Mouse (Mus musculus): ENCODE data around the gene Kitl.
A peak's percentile ranks its signal among the peaks of the same experiment; 100 is the strongest.

Gene Kitl

GRCm38 (mm10) chr10:100015370-100016325 lies at the start of gene Kitl:
TSS of gene Kitl (plus strand) at chr10:100015630.
- DNase-seq (ENCODE audit: low spot score), result peak; percentile 83

GRCm38 (mm10) chr10:99972866-99973265 lies 42.6 kb upstream of the Kitl start:
- DNase-seq (ENCODE audit: low spot score), result no peak

- no peak for DNase-seq (ENCODE audit: low spot score)
Measured at GRCm38 (mm10) chr10:99980096-99980495, 35.3 kb upstream of the Kitl start.

GRCm38 (mm10) chr10:99980916-99981315 lies 34.5 kb upstream of the Kitl start:
- no peak for DNase-seq (ENCODE audit: low spot score)

GRCm38 (mm10) chr10:99981887-99982286 lies 33.5 kb upstream of the Kitl start:
- no peak for DNase-seq (ENCODE audit: low spot score)

GRCm38 (mm10) chr10:99986745-99987144 lies 28.7 kb upstream of the Kitl start:
- DNase-seq (ENCODE audit: low spot score), result no peak

GRCm38 (mm10) chr10:99989758-99990157 lies 25.7 kb upstream of the Kitl start:
- DNase-seq (ENCODE audit: low spot score), result peak; percentile 77

- DNase-seq (ENCODE audit: low spot score), result no peak
Measured at GRCm38 (mm10) chr10:99992121-99992520, 23.3 kb upstream of the Kitl start.

GRCm38 (mm10) chr10:100001452-100001851 lies 14.0 kb upstream of the Kitl start:
- DNase-seq (ENCODE audit: low spot score), result no peak

- DNase-seq (ENCODE audit: low spot score), result no peak
Measured at GRCm38 (mm10) chr10:100003797-100004196, 11.6 kb upstream of the Kitl start.

GRCm38 (mm10) chr10:100009681-100010080 lies 5.7 kb upstream of the Kitl start:
- DNase-seq (ENCODE audit: low spot score), result no peak

GRCm38 (mm10) chr10:100010291-100010690 lies 5.1 kb upstream of the Kitl start:
- no peak for DNase-seq (ENCODE audit: low spot score)

GRCm38 (mm10) chr10:100014096-100014495 lies 1.3 kb upstream of the Kitl start:
- DNase-seq (ENCODE audit: low spot score), result no peak

GRCm38 (mm10) chr10:100016326-100016709 lies 888 bp downstream of the Kitl start:
- peak; percentile 55 for DNase-seq (ENCODE audit: low spot score)

- no peak for DNase-seq (ENCODE audit: low spot score)
Measured at GRCm38 (mm10) chr10:100016941-100017770, 1.7 kb downstream of the Kitl start.

- DNase-seq (ENCODE audit: low spot score), result no peak
Measured at GRCm38 (mm10) chr10:100017771-100018070, 2.3 kb downstream of the Kitl start.

GRCm38 (mm10) chr10:100018493-100018892 lies 3.1 kb downstream of the Kitl start:
- DNase-seq (ENCODE audit: low spot score), result peak; percentile 52

GRCm38 (mm10) chr10:100019246-100020195 lies 4.1 kb downstream of the Kitl start:
- no peak for DNase-seq (ENCODE audit: low spot score)

GRCm38 (mm10) chr10:100022090-100022834 lies 6.8 kb downstream of the Kitl start:
- DNase-seq (ENCODE audit: low spot score), result no peak

- no peak for DNase-seq (ENCODE audit: low spot score)
Measured at GRCm38 (mm10) chr10:100022835-100023093, 7.3 kb downstream of the Kitl start.

GRCm38 (mm10) chr10:100025665-100026064 lies 10.2 kb downstream of the Kitl start:
- DNase-seq (ENCODE audit: low spot score), result no peak
